9 mouse cellular contexts compared by ENCODE assay signal in genomic region chr17:57768622-57769610, GRCm38 (mm10). TPM values are rescaled to one million over a fixed set of nuclear protein-coding genes. Genes with fewer than 3 reads are reported as not detected.
A peak's percentile ranks its signal among the peaks of the same experiment; 100 is the strongest.
DNase-seq lines count a peak whose midpoint lies in the region; ATAC-seq and TF ChIP-seq lines count a peak whose summit lies in the region.
"Had no signal": no experiment of that assay in that cellular context is flagged by ENCODE, and none has a peak within 500 bp of the region (broad histone marks: within the 10 kb centered on the region; RNA-seq: fewer than 3 reads in every experiment).

Gene Cntnap5c, plus strand, starts transcription at chr17:57769570.

- WGBS in liver, postnatal 0 days (ENCODE audit: insufficient replicate concordance), result 20% methylated on average over 26 of the region's 26 CpGs

- H3K36me3 ChIP-seq in liver, postnatal 0 days (replicated peaks; ENCODE audit: insufficient read depth, low read length), result no peaks in the 10 kb centered on the region

- no peak for ATAC-seq in liver, postnatal 0 days

- H3K9ac ChIP-seq in liver, postnatal 0 days (replicated peaks), result no peak within 1 kb of the TSS

- no peak within 1 kb of the TSS for H3K4me3 ChIP-seq in liver, postnatal 0 days (ENCODE audit: low read depth, low read length)
- H3K4me3 ChIP-seq: erythroblast, embryonic 14.5 days had no signal

- no peak within 1 kb of the TSS for H3K27ac ChIP-seq in liver, postnatal 0 days (ENCODE audit: low read depth)

- no peak for TF ChIP-seq EP300 in liver, postnatal 0 days (IDR thresholded peaks at IDR 0.05; ENCODE audit: low read depth)

- peak; percentile 17 for DNase-seq in urinary bladder, postnatal 14 days (ENCODE audit: low spot score)
- no peak for DNase-seq in urinary bladder, adult 2 months (ENCODE audit: low spot score)
- DNase-seq in cerebellum, postnatal 10 days, result peak; percentile 66 to 82
- peak; percentile 5 to 29 for DNase-seq in frontal cortex, postnatal 14 days (ENCODE audit: low spot score in 2 of 2)
- peak; percentile 61 to 65 for DNase-seq in kidney, postnatal 25 days
- DNase-seq in liver, postnatal 0 days, result peak; percentile 25
- peak; percentile 44 for DNase-seq in right cerebral cortex, postnatal 25 days
- DNase-seq in gastrocnemius, postnatal 36 days, result no peak

- no peak for TF ChIP-seq CTCF in liver, postnatal 0 days (IDR thresholded peaks at IDR 0.05; ENCODE audit: low read depth)

- no peak within 1 kb of the TSS for H3K4me2 ChIP-seq in liver, postnatal 0 days (ENCODE audit: low read depth, low read length)

- intact Hi-C loops in gastrocnemius, postnatal 36 days (cut with DNase I), result no loop called here

- no peaks in the 10 kb centered on the region for H3K9me3 ChIP-seq in liver, postnatal 0 days (ENCODE audit: low read length)

- no peaks in the 10 kb centered on the region for H3K27me3 ChIP-seq in liver, postnatal 0 days (ENCODE audit: insufficient read depth, low read length)

- H3K4me1 ChIP-seq in liver, postnatal 0 days (ENCODE audit: insufficient read depth), result no peaks in the 10 kb centered on the region

RNA-seq across cellular contexts. Expression of gene Cntnap5c, which starts in this region (rescaled TPM):
- 0.06 and 0.08 TPM in 2 replicates for polyA plus RNA-seq in urinary bladder, adult 2 months (2012; rRNA removed)
- polyA plus RNA-seq in liver, postnatal 0 days (2015; fragmentation: Nextera tagmentation; extraction: Ambion mirVana), result not detected in 2 replicates
- total RNA-seq in gastrocnemius, postnatal 36 days (2021), result not detected
- polyA plus RNA-seq: erythroblast, embryonic 14.5 days had no signal

Comparison
In these comparisons a context has a peak if more than half of its experiments do, and no peak if none do; other contexts are left out.
1. DNase-seq: peak in urinary bladder, postnatal 14 days (single experiment), cerebellum, postnatal 10 days (2 of 2), frontal cortex, postnatal 14 days (2 of 2), kidney, postnatal 25 days (2 of 2) and right cerebral cortex, postnatal 25 days (single experiment); none in urinary bladder, adult 2 months (single experiment) and gastrocnemius, postnatal 36 days (0 of 2).
2. Peak in DNase-seq in liver, postnatal 0 days; RNA of the gene not detected or under 1 TPM.